Mouse (Mus musculus): ENCODE measurements around the gene Olfr1358. TPM values are rescaled to one million over a fixed set of nuclear protein-coding genes. Genes with fewer than 3 reads are reported as not detected.

Olfr1358 gene
- total RNA-seq, 4 experiments from 2014 or later: not detected

DNA sequence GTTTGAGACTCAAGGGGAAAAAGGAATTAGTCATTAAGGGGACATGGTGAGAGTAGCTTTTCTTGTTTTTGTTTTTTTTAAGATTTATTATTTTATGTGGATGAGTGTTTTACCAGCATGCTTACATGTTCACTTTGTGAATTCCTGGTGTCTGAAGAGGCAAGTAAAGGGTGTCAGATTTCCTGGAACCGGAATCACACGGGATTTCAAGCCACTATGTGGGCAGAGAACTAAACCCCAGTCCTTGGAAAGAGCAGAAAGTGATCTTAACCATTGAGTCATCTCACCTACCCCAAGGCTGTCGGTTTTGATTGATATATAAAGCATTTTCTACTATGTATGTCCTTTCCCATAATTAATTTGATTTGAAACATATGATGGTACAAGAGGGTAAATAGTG is 52.5 kb downstream of the Olfr1358 start:
- DNase-seq (ENCODE audit: low spot score in 2 of 2): no peak

Small RNAs within 50 kb of the gene (microRNA-seq; reads per million reads assigned to microRNA genes)
- gene Gm27541: 0 reads per million in 2 experiments

Other genes starting within 250 kb of the Olfr1358 start
- 100 to 1,000 TPM; 218 to 243 (median 229) TPM for gene Agpat3, start 164.9 kb upstream of the Olfr1358 start, total RNA-seq (2022)
- 100 to 1,000 TPM; 348 to 374 (median 360) TPM for gene Rrp1, start 104.4 kb upstream of the Olfr1358 start, total RNA-seq (2022)
- gene Cstb, start 91.8 kb upstream of the Olfr1358 start, total RNA-seq (2022): 10 to 100 TPM; 36.8 to 51.7 (median 40.6) TPM
- gene Pdxk, start 52.5 kb upstream of the Olfr1358 start, total RNA-seq (2022): 100 to 1,000 TPM; 131 to 143 (median 137) TPM
- 10 to 100 TPM; 30.3 to 49.3 (median 39.8) TPM for gene Ilvbl, start 56.9 kb downstream of the Olfr1358 start, total RNA-seq (2022)
- 10 to 100 TPM in 1 of 4 experiments, 1 to 10 TPM in 3; 9.0 to 10.4 (median 9.3) TPM for gene Syde1, start 74.5 kb downstream of the Olfr1358 start, total RNA-seq (2022)
- not detected for gene Olfr1357, start 100.6 kb downstream of the Olfr1358 start, total RNA-seq (2022)
- not detected for gene Casp14, start 200.9 kb downstream of the Olfr1358 start, total RNA-seq (2022)
- gene Ccdc105, start 235.6 kb downstream of the Olfr1358 start, total RNA-seq (2022): under 1 TPM; 0.18 to 0.57 (median 0.39) TPM

Measured in left cerebral cortex, adult 8-10 months (tissue).